ENCODE assay signal across 10 mouse cellular contexts in genomic region chr8:116438895-116439294, GRCm38 (mm10).
DNase-seq lines count a peak whose midpoint lies in the region; ATAC-seq and TF ChIP-seq lines count a peak whose summit lies in the region.
"Had no signal": no experiment of that assay in that cellular context is flagged by ENCODE, and none has a peak within 500 bp of the region (broad histone marks: within the 10 kb centered on the region; RNA-seq: fewer than 3 reads in every experiment).

No protein-coding gene starts in this region.

- no peak overlapping the region for H3K9ac ChIP-seq in neural tube, embryonic 15.5 days (replicated peaks)
- H3K9ac ChIP-seq: embryonic facial prominence, embryonic 12.5 days; stomach, embryonic 15.5 days had no signal

- no peaks in the 10 kb centered on the region for H3K9me3 ChIP-seq in neural tube, embryonic 15.5 days (replicated peaks)
- H3K9me3 ChIP-seq in limb, embryonic 10.5 days (replicated peaks), result no peaks in the 10 kb centered on the region
- H3K9me3 ChIP-seq: embryonic facial prominence, embryonic 12.5 days; stomach, embryonic 15.5 days had no signal

- no peak overlapping the region for H3K4me2 ChIP-seq in neural tube, embryonic 15.5 days
- H3K4me2 ChIP-seq: embryonic facial prominence, embryonic 12.5 days; stomach, embryonic 15.5 days had no signal

- TF ChIP-seq POLR2A in kidney, adult 2 months (IDR thresholded peaks at IDR 0.05; ENCODE audit: low read depth, low read length), result no peak

- H3K36me3 ChIP-seq in neural tube, embryonic 15.5 days, result no peaks in the 10 kb centered on the region
- no peaks in the 10 kb centered on the region for H3K36me3 ChIP-seq in kidney, adult 2 months (ENCODE audit: control insufficient read depth, insufficient read depth, low read length)
- H3K36me3 ChIP-seq in limb, embryonic 10.5 days, result no peaks in the 10 kb centered on the region
- H3K36me3 ChIP-seq: embryonic facial prominence, embryonic 12.5 days; stomach, embryonic 15.5 days had no signal

- intact Hi-C loops in gastrocnemius, adult 2 months (cut with DNase I), result loop anchor here (2.0 to 5.0 kb wide), 2 partner anchors 724 to 1987 kb away; no protein-coding TSS in a partner anchor

- no peak overlapping the region for H3K27ac ChIP-seq in neural tube, embryonic 15.5 days (replicated peaks)
- no peak overlapping the region for H3K27ac ChIP-seq in gastrocnemius, adult 2 months
- H3K27ac ChIP-seq in kidney, adult 2 months (ENCODE audit: insufficient read depth, low read depth, low read length), result no peak overlapping the region
- no peak overlapping the region for H3K27ac ChIP-seq in limb, embryonic 10.5 days
- H3K27ac ChIP-seq: embryonic facial prominence, embryonic 12.5 days; stomach, embryonic 15.5 days had no signal

- TF ChIP-seq CTCF in gastrocnemius, adult 2 months (IDR thresholded peaks at IDR 0.05), result peak; percentile 89
- peak; percentile 91 for TF ChIP-seq CTCF in kidney, adult 2 months (conservative IDR thresholded peaks at IDR 0.05; ENCODE audit: insufficient read depth, insufficient read length, low read depth, low read length)

- 17% methylated on average over 7 of the region's 7 CpGs for WGBS in neural tube, embryonic 15.5 days
- WGBS in kidney, adult 2 months, result 14% methylated on average over 7 of the region's 7 CpGs
- WGBS in limb, embryonic 10.5 days, result 20% methylated on average over 7 of the region's 7 CpGs

- H3K27me3 ChIP-seq in neural tube, embryonic 15.5 days (replicated peaks), result 0 out of 2 replicates have a peak, but pooled peaks cover 27% of the 10 kb centered on the region
- no peaks in the 10 kb centered on the region for H3K27me3 ChIP-seq in kidney, adult 2 months (replicated peaks; ENCODE audit: control insufficient read depth, insufficient read depth, low read length)
- H3K27me3 ChIP-seq in limb, embryonic 10.5 days (ENCODE audit: low read depth, poor library complexity, severe bottlenecking), result peaks cover 17% of the 10 kb centered on the region
- H3K27me3 ChIP-seq: stomach, embryonic 15.5 days had no signal

- peaks cover 10% of the 10 kb centered on the region for H3K4me1 ChIP-seq in neural tube, embryonic 15.5 days
- no peaks in the 10 kb centered on the region; the same call in 1 of the 2 replicates for H3K4me1 ChIP-seq in kidney, adult 2 months (ENCODE audit: control insufficient read depth, insufficient read depth, low read length)
- H3K4me1 ChIP-seq in limb, embryonic 10.5 days, result no peaks in the 10 kb centered on the region
- H3K4me1 ChIP-seq: embryonic facial prominence, embryonic 12.5 days; stomach, embryonic 15.5 days had no signal

- H3K4me3 ChIP-seq in neural tube, embryonic 15.5 days (replicated peaks), result no peak overlapping the region
- H3K4me3 ChIP-seq in gastrocnemius, adult 2 months, result no peak overlapping the region
- H3K4me3 ChIP-seq in kidney, adult 2 months (ENCODE audit: insufficient read depth, low read depth, low read length), result no peak overlapping the region
- no peak overlapping the region for H3K4me3 ChIP-seq in limb, embryonic 10.5 days
- H3K4me3 ChIP-seq: embryonic facial prominence, embryonic 12.5 days; stomach, embryonic 15.5 days had no signal

- peak; percentile 78 for DNase-seq in neural tube, embryonic 10.5 days (ENCODE audit: extremely low spot score, low spot score)
- peak; percentile 88 to 91 for DNase-seq in cerebellum, postnatal 10 days
- DNase-seq in gastrocnemius, adult 2 months, result peak; percentile 82
- DNase-seq in kidney, adult 2 months, result peak; percentile 73
- peak; percentile 87 for DNase-seq in limb, embryonic 10.5 days (ENCODE audit: low spot score)
- peak; percentile 53 for DNase-seq in ovary, adult 18-20 months (ENCODE audit: low spot score)
- peak; percentile 31 to 37 for DNase-seq in thymus, adult 18-20 months

- ATAC-seq in neural tube, embryonic 15.5 days (ENCODE audit: low FRiP score), result no peak; the same call in 1 of the 2 replicates

Comparison
In these comparisons a context has a peak if more than half of its experiments do, and no peak if none do; other contexts are left out.
1. DNase-seq: peak in every context shown above with its lines; median percentile 90 in cerebellum, postnatal 10 days; 87 in limb, embryonic 10.5 days; 82 in gastrocnemius, adult 2 months; 78 in neural tube, embryonic 10.5 days; 73 in kidney, adult 2 months; 53 in ovary, adult 18-20 months; 34 in thymus, adult 18-20 months.